Mouse (Mus musculus): ENCODE results near the gene Nosip. TPM values are rescaled to one million over a fixed set of nuclear protein-coding genes. Genes with fewer than 3 reads are reported as not detected.
A peak's percentile ranks its signal among the peaks of the same experiment; 100 is the strongest.
"Not testable (repeated sequence)": the region's sequence is repeated elsewhere in the genome, so short reads cannot be mapped to it uniquely, and the experiment has no call there.

Nosip gene
- total RNA-seq, 2 experiments from 2014 or later: 30.3 to 32.1 TPM

DNA sequence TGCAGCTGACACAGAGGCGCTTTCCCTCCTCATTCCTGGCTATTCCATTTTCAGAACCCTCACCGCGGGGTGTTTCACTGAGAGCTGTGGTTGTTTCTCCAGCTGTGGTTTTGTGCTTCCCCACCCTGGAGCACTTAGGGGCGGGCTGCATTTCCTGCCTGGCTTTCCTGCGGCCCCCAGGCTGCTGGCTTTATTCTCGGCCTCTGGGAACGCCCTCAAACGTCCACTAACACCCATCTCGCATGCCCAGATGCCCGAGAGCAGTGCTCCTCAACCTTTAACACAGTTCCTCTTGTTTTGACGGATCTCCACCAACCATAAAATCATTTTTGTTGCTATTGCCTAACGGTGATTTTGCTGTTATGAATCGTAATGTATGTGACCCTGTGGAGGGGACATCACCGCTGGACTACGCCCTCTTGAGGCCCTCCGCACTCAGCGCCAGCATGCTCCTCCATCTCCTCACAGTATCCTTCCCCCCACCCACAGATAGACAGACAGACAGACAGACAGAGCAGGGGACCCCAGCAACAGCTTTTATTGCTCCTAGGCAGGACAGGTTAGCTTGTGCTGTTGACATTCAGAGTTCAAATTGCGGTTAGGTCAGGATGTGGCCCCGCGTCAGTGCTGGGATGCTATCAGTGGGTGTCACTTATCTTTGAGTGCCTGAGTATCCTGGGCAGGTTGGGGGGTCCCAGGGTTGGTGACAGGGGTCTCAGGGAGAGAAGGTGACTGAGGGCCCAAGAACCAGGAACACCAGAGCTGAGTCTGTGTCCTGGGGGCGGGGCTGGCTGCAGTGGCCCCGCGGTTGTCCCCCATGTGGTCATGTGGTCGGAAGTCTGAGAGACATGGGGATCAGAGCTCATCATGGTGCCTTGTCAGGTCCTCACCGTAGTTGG is 20.4 kb downstream of the Nosip start:
- intact Hi-C loops (cut with DNase I): loop anchor here (5.0 kb wide), 1 partner anchor 40 kb away; the partner anchor contains the start of gene Rps11
- DNase-seq: peak; percentile 63 to 69

DNA sequence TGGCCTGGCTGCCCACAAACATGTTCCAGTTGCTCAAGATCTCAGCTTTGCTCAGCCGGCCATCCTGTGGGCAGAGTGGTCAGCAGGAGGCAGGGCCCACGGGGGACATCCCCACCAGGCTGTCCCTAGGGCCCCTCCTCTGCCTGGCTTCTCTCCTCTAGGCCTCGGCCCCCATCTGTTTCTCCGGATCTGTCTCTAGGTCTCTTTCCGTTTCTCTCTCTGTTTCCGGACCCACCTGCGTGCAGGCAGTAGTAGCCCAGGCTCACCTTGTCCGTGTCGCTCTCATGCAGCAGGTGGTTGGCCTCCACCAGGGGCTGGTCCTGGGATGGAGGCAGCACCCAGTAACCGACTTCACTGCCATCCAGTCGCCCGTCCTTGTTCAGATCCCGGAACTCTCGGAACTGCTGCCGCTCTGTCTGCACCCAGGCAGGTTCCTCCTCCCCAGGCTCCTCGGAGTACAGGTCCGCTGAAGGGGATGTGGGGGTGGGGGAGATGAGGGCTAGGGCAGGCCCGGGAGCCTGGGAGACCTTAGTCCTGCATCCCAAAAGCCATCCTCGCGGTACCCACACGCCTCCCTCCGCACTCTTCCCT is 21.2 kb downstream of the Nosip start:
- intact Hi-C loops (cut with DNase I): loop anchor here (5.0 kb wide), 1 partner anchor 39 kb away; the partner anchor contains the start of gene Rps11
- no peak for DNase-seq

DNA sequence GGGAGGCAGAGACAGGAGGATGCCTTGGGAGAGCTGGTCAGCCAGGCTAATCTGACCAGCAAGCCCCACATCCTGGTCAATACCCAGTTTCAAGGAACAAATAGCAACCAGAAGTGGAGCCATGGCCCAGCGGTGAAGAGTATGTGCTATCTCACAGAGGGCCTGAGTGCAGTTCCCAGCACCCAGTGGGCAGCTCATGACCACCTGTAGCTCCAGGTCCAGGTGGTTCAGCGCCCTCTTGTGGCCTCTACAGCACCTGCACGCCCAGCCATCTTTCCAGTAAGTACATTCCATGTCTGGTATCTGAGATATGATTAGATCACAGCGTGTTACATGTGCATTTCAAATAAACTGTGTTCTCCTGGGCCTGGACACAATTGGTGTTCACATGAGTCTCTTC is 23.9 kb downstream of the Nosip start:
- intact Hi-C loops (cut with DNase I): no loop called here
- no peak for DNase-seq

DNA sequence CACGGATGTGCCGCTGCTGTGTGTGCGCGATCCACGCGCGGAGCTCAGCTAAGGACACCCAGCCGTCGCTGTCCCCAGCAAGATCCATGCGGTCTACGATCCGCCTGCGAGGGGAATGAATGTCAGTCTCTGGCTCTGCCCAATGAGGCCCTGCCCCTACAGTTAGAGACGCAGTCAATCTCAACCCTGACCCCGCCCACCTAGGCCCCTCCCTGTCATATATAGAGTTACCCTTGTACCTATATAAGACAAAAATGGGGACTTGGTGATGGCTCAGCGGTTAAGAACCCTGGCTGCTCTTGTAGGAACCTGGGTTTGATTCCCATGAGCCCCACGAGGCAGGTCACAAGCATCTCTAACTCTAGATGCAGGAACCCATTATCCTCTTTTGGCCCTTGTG is 26.4 kb downstream of the Nosip start:
- DNase-seq: no peak
- intact Hi-C loops (cut with DNase I): no loop called here

DNA sequence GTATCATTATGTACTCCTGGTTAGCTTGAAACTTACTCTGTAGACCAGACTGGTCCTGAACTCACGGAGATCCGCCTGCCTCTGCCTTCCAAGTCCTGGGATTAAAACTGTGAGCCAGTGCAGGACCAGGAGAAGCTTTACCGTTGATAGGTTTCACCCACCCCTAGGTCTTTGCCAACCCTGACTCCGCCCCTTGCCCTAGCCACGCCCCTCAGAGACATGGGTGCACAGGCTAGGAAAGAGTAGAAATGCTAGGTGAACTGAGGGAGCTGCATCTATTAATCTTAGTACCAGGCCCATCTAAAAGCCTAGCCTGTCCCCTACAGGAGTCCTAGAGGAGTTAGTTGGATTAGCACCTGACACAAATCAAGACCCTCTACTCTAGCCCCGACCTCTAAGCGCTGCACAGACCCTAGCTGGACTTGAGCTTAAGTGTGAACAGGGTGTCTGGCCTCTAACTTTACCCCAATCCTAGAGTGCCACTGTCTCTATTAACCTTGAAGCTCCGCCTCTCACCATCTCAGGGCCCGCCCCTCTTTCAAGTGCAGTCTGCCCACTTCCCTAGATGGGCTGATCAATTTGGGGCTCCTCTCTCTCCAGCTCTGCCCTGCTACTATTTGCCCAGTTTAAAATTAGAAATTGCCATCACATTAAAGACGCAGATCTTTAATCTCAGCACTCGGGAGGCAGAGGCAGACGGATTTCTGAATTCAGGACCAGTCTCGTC is 28.2 kb downstream of the Nosip start:
- no peak for DNase-seq
- intact Hi-C loops (cut with DNase I): no loop called here

DNA sequence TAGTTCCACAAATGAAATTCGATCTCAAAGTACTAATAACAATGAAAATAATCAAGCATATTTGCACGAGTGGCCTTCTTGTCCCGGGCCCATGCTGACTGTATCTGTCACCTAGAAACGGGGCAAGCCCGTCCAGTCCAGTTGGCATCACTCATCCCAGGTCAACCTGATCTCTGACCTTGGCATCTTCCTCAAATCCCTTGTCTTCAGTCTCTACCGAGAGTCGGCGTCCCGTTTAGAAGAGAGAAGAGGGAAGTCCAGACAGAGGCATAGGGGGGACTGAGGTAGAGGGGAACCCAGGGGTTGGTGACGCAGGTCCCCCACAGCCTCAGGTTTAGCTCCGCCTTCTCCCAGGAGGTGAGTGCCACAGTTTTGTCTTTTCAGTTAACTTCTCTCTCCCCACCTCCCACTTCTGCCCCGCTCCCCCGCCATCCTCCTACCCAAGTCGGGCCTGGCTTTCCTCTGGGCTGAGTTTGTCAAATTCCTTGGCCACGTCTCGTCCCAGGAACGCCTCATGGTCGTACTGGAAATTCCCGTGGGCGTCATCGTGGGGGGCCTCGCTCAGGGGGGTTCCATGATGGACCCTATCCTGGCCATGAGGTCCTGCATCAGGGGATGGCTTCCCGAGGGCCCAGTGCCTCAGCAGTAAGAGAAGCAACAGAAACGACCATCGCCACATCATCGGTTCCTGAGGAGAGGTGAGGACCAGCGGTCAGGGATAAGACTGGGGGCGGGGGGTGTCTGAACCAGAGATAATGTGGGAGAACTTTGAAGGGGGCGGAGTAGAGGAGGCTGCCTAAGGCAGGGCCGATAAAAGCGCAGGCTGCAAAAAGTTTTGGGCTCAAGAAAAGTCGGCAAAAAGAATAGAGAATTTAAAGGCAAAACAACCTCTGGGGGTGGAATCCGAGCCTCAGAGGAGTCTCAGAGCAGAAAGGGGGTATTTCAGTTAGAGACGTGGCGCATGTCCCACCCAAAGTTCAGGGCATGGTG is 29.1 kb downstream of the Nosip start:
- DNase-seq: no peak
- intact Hi-C loops (cut with DNase I): no loop called here

DNA sequence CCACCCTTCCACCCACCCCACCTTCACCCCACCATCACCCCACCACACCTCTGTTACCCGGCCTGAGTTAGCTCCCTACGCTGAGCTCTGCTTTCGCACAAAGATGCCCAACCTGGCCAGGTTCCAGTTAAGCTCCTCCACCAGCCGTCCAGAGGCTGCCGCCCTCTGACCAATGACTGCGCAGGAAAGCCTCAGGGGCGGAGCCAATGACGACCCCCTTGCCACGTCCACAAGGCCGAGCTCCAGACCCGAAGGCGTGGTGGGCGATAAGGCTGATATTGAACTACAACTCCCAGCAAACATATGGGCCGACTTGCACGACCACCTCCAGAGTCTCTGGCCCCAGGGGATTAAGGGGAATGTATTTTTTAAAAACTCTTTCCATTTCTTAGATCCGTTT is 29.8 kb downstream of the Nosip start, which contains the start of gene Rcn3:
TSS of gene Rcn3 (minus strand) at position 174 of the 400 bp plus-strand sequence.
- intact Hi-C loops (cut with DNase I): loop anchor here (1.0 kb wide), 1 partner anchor 11 kb away; the partner anchor contains the start of gene Fcgrt
- peak; percentile 77 to 79 for DNase-seq

DNA sequence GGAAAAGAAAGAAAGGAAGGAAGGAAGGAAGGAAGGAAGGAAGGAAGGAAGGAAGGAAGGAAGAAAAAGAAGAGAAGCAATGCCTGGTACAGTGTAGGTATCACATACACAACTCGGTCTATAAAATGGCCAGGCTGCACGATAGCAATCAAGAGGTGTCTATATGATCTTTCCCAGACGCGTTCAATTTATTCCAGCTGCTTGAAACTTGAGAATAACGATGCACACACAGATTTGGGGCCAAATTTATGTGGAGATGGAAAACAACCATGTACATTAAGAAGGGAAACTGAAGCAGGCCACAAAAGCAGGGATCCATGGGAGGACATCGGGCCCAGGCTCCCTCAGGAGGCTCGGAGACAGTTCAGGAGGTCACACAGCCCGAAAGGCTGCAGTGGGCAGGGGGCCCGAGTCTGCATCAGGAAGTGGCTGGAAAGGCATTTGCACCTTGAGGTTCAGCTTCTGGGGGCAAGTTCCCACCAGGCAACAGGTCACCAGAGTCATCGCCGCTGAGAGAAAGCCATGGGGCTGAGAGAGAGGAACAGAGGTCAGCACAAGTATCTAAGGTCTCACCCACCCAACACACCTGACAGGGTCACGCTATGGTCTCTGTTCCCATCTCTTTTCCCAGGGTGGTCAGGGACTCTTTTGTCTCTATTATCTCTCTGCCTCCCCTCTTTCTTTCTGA is 30.7 kb downstream of the Nosip start:
- intact Hi-C loops (cut with DNase I): loop anchor here (1.0 kb wide), 1 partner anchor 10 kb away; the partner anchor contains the start of gene Fcgrt
- DNase-seq: no peak

DNA sequence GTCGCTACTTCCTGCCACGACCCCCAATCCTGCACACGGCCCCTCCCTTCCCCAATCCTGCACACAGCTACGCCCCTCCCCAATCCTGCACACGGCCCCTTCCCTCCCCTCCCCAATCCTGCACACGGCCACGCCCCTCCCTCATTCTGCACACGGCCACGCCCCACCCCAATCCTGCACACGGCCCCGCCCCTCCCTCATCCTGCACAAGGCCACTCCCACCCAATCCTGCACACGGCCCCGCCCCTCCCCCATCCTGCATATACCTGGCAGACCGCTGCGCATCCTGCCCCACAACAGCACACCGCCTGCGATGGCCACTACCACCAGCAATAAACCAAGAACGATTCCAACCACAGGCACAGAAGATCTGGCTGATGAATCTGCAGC is 31.3 kb downstream of the Nosip start:
- no peak for DNase-seq
- intact Hi-C loops (cut with DNase I): no loop called here

DNA sequence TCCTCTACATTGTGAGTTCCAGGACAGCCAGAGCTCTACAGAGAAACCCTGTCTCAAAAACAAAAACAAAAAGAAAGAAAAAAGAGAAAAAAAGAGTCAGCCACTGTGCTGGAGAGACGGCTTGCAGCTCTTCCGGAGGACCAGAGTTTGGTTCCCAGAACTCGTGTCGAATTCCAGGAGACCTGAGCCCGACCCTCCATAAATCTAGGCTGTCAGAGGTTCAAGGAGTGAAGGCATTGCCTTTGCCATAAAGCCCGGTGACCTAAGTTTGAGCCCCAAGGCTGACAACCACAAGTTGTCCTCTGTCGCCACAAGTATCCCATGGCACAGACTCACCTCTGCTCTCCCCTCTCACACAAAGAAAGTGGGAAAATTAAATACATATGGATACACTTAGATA is 31.9 kb downstream of the Nosip start:
- intact Hi-C loops (cut with DNase I): no loop called here
- no peak for DNase-seq

DNA sequence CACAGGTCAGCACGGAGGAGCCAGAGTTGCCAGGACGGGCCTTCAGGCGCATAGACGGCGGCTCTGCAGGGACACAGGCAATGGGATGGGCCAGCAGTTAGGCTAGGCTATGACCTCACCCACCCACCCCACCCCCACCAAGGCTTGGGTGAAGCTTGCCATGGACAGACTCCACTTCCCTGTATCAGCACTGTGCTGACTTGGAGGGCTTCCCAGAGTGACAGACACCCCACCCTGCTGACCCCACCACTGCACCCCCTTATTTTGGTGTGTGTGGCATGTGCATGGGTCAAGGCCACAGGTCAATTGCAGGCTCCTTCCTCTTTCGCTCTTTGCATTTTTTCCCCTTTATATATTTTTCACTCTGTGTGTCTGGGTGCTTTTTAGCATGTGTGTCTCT is 33.1 kb downstream of the Nosip start:
- DNase-seq: peak in 1 of 2 experiments; percentile 17
- intact Hi-C loops (cut with DNase I): no loop called here

DNA sequence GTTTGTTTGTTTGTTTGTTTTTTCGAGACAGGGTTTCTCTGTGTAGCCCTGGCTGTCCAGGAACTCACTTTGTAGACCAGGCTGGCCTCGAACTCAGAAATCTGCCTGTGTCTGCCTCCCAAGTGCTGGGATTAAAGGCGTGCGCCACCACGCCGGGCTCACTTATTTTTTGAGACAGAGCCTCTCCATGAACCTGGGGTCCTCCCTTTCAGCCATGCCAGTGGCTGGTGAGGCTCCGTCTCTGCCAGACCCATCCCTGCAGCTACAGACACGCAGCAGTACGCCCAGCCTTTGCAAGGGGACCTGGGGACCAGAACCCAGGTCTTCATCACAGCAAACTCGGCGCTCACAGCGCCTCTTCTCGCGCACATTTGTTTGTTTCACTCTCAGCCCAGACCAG is 33.7 kb downstream of the Nosip start:
- intact Hi-C loops (cut with DNase I); DNase-seq: not testable (repeated sequence)

DNA sequence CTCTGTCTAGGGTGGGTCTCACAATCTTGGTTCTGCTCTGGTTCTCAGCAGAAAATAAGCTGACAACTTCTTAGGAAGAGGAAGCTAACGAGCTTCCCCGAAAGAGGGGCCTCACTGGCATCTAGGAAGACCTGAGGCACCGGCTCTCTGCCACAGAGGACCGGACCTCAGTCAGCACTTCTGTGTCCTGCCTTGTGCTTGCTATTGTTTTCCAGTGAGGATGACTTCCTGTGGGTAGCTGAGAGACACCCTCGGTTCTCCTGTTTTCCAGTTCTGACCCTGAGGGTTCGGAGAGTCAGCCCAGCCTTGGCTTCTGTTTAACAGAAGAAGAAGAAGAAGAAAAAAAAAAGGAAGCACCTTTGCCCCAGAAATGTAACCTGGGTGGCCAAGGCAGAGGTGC is 35.2 kb downstream of the Nosip start:
- intact Hi-C loops (cut with DNase I): no loop called here
- no peak for DNase-seq

DNA sequence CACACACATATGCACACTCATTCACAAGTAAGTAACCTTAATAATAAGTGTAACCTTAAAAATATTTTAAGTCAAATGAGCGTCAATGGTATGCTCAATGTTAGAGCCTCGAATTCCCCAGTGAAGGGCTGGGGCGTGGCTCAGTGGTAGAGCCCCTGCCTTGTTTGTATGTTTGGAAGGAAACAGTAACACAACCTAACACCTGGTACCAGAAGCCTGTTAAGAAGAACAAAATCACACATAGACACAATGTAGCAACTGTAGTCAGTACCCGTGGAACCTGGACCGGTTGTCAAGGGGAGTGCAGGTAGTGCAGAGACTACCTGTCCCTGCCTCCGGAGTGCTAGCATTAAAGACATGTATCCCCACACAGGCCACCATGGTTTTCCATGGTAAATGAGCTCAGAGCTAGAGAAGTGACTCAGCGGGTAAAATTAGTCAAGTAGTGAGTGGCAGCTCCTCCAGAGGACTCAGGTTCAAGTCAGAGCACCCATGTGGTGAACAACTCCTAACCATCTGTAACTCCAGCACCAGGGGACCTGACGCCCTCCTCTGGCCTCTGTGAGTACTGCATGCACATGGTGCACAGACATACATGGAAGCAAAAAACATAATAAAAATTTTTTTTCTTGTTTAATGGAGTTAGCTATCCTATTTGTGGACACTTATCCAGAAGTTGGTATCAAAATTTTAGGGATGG is 36.5 kb downstream of the Nosip start:
- DNase-seq: no peak
- intact Hi-C loops (cut with DNase I): no loop called here

DNA sequence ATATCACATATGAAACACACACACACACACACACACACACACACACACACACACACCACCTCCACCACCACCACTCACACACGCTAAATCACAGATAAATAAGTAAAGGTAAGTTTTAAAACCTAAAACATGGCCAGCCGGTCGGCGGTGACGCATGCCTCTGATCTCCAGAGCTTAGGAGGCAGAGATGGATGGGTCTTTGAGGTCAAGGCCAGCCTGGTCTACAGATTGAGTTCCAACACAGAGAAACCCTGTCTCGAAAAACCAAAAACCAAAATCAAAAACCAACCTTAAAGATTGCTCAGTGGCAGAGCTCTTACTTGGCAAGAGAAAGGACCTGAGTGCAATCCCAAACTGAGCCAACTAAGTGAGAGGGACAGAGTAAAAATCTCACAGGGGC is 37.8 kb downstream of the Nosip start:
- no peak for DNase-seq
- intact Hi-C loops (cut with DNase I): no loop called here

DNA sequence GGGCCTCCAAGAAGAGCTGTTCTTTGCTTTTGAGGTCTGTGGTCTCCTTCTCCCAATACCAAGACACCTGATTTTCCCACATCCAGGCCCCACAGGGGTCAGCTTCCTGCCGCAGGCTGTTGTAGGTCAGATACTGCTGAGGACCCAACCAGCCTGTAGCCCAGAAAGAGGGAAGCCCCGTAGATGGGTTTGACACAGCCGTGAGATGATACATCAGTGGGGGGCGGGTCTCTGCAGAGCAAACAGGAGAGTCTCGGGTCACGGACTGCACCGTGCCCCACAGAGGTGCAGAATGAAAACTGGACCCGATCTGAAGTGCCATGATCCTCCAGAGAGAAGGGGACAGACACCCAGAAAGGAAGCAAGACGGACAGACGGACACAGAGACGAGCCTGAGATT is 40.2 kb downstream of the Nosip start:
- DNase-seq: no peak
- intact Hi-C loops (cut with DNase I): loop anchor here (2.0 kb wide), 2 partner anchors 18 to 22 kb away; no protein-coding TSS in a partner anchor

DNA sequence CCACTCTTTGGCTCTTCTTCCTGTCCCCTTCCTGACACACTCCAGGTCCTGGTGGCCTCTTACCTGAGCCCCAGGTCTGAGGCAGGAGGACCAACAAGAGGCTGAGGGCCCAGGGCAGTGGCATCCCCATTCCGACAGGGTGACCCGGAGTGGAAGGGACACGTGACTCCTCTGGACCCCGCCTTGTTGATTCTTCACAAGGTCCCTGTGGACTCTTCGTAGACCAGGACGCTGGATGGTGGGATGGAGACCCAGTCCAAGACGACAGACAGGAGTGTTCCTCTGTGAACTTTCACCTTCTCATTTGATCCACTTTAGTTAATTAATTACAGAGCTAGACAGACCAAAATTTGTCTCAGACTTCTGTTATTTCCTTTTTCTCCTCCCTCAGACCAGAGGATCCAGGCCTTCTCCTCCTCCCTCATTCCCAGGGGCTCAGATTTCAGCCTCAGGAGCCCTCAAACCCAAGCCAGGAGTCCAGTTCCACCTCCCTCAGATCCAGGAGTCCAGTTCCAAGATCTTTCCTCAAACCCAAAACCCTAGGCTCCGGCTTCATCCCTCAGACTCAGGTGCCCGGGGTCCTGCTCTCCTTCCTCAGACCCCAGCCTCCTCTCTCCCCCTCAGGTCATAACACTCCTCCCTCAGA is 40.8 kb downstream of the Nosip start:
- no peak for DNase-seq
- intact Hi-C loops (cut with DNase I): loop anchor here (1.0 to 2.0 kb wide), 3 partner anchors 11 to 22 kb away; partner anchors contain the start of gene Rcn3

DNA sequence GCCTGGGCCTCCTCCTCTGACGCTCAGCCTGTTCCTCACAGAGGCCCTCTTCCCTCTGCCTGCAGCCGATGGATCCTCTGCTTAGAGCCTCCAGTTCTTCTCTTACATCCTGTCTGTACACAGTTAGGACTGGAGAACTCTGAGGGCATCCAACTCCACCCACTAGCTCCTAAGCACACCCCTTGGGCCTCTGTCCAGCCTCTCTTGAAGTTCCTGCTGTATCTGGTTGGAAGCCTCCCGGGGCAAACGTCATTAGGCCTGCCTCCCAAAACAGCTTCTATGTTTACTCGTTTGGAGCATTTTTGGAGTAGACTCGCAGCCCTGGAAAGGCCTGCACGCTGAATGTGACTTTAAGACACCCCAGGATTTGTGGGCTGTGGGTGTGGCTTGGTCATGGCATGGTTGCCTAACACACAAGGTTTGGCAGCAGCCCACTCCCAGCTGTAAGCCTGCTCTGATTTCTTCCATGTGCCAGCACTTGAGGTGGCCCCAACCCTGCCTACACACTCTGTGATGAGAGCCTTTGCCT is 41.5 kb downstream of the Nosip start, which contains the start of gene Fcgrt:
TSS of gene Fcgrt (minus strand) at position 200 of the 529 bp plus-strand sequence.
- peak; percentile 92 for DNase-seq
- intact Hi-C loops (cut with DNase I): loop anchor here (1.0 to 2.0 kb wide), 3 partner anchors 11 to 23 kb away; partner anchors contain the start of gene Rcn3

Data from heart, postnatal 36 days (tissue).